Mouse (Mus musculus): Measurements from ENCODE around the gene Rac2. TPM values are rescaled to one million over a fixed set of nuclear protein-coding genes. Genes with fewer than 3 reads are reported as not detected.

The Rac2 gene
- polyA plus RNA-seq, 1 experiment from 2014 or later, result 2.9 TPM

GRCm38 (mm10) chr15:78542098-78542766 lies 30.4 kb downstream of the Rac2 start:
- H3K4me1 ChIP-seq, result peaks cover 37% of the 10 kb centered on the region
- no peak overlapping the region for H3K9ac ChIP-seq
- H3K4me2 ChIP-seq, result peak overlapping the region; percentile 10; the same call in 1 of the 2 replicates
- no peak overlapping the region for H3K4me3 ChIP-seq
- H3K9me3 ChIP-seq (replicated peaks), result no peaks in the 10 kb centered on the region
- no peaks in the 10 kb centered on the region for H3K36me3 ChIP-seq (ENCODE audit: poor library complexity, severe bottlenecking)
- WGBS, result 89% methylated on average over 3 of the region's 3 CpGs
- H3K27ac ChIP-seq, result peak overlapping the region; percentile 35
- no peak for ATAC-seq
- H3K27me3 ChIP-seq, result no peaks in the 10 kb centered on the region

GRCm38 (mm10) chr15:78541606-78542005 lies 31.0 kb downstream of the Rac2 start:
- H3K27me3 ChIP-seq, result no peaks in the 10 kb centered on the region
- H3K4me2 ChIP-seq, result 0 out of 2 replicates have a peak overlapping the region, but pooled peaks have one; percentile 10
- H3K9me3 ChIP-seq (replicated peaks), result no peaks in the 10 kb centered on the region
- peak overlapping the region; percentile 8; the same call in 1 of the 2 replicates for H3K9ac ChIP-seq
- WGBS, result 47% methylated on average over 3 of the region's 3 CpGs
- no peaks in the 10 kb centered on the region for H3K36me3 ChIP-seq (ENCODE audit: poor library complexity, severe bottlenecking)
- ATAC-seq, result peak; percentile 66
- no peak overlapping the region for H3K4me3 ChIP-seq
- peak overlapping the region; percentile 62 for H3K27ac ChIP-seq
- H3K4me1 ChIP-seq, result peaks cover 37% of the 10 kb centered on the region

GRCm38 (mm10) chr15:78541036-78541435 lies 31.5 kb downstream of the Rac2 start:
- Histone ChIP-seq H3K4me3 (no peak overlapping the region), H3K4me2 (no peak overlapping the region), H3K36me3 (ENCODE audit: poor library complexity, severe bottlenecking) (no peaks in the 10 kb centered on the region), H3K27ac (peak overlapping the region; percentile 62), H3K4me1 (peaks cover 37% of the 10 kb centered on the region), H3K27me3 (no peaks in the 10 kb centered on the region), H3K9ac (no peak overlapping the region), H3K9me3 (replicated peaks) (no peaks in the 10 kb centered on the region)
- ATAC-seq, result no peak
- 76% methylated on average over 3 of the region's 3 CpGs for WGBS

- Histone ChIP-seq H3K4me2 (no peak overlapping the region), H3K36me3 (ENCODE audit: poor library complexity, severe bottlenecking) (no peaks in the 10 kb centered on the region), H3K27ac (no peak overlapping the region), H3K4me1 (peaks cover 10% of the 10 kb centered on the region), H3K9ac (no peak overlapping the region; the same call in 1 of the 2 replicates), H3K27me3 (no peaks in the 10 kb centered on the region), H3K4me3 (no peak overlapping the region), H3K9me3 (replicated peaks) (no peaks in the 10 kb centered on the region)
- 47% methylated on average over 10 of the region's 10 CpGs for WGBS
- no peak for ATAC-seq
Measured at GRCm38 (mm10) chr15:78535723-78536421, 36.7 kb downstream of the Rac2 start.

GRCm38 (mm10) chr15:78533346-78533835 lies 39.2 kb downstream of the Rac2 start:
- Histone ChIP-seq H3K36me3 (ENCODE audit: poor library complexity, severe bottlenecking) (no peaks in the 10 kb centered on the region), H3K9me3 (replicated peaks) (no peaks in the 10 kb centered on the region), H3K4me1 (peaks cover 32% of the 10 kb centered on the region), H3K4me3 (no peak overlapping the region), H3K9ac (0 out of 2 replicates have a peak overlapping the region, but pooled peaks have one; percentile 3), H3K4me2 (no peak overlapping the region), H3K27me3 (no peaks in the 10 kb centered on the region), H3K27ac (no peak overlapping the region)
- no peak for ATAC-seq
- WGBS, result 83% methylated on average over 10 of the region's 10 CpGs

- H3K9me3 ChIP-seq (replicated peaks), result no peaks in the 10 kb centered on the region
- WGBS, result 78% methylated on average over 10 of the region's 10 CpGs
- no peaks in the 10 kb centered on the region for H3K36me3 ChIP-seq (ENCODE audit: poor library complexity, severe bottlenecking)
- no peak overlapping the region for H3K27ac ChIP-seq
- peaks cover 32% of the 10 kb centered on the region for H3K4me1 ChIP-seq
- no peak for ATAC-seq
- H3K9ac ChIP-seq, result 0 out of 2 replicates have a peak overlapping the region, but pooled peaks have one; percentile 3
- no peak overlapping the region for H3K4me2 ChIP-seq
- H3K27me3 ChIP-seq, result no peaks in the 10 kb centered on the region
- no peak overlapping the region for H3K4me3 ChIP-seq
Measured at GRCm38 (mm10) chr15:78532566-78533345, 39.8 kb downstream of the Rac2 start.

- H3K27me3 ChIP-seq, result no peaks in the 10 kb centered on the region
- H3K4me1 ChIP-seq, result peaks cover 32% of the 10 kb centered on the region
- no peaks in the 10 kb centered on the region for H3K36me3 ChIP-seq (ENCODE audit: poor library complexity, severe bottlenecking)
- H3K9me3 ChIP-seq (replicated peaks), result no peaks in the 10 kb centered on the region
- H3K27ac ChIP-seq, result peak overlapping the region; percentile 46; the same call in 1 of the 2 replicates
- H3K9ac ChIP-seq, result peak overlapping the region; percentile 66
- ATAC-seq, result peak; percentile 84
- peak overlapping the region; percentile 31 for H3K4me3 ChIP-seq
- under 1% methylated on average over 25 of the region's 25 CpGs for WGBS
- peak overlapping the region; percentile 60 for H3K4me2 ChIP-seq
Measured at GRCm38 (mm10) chr15:78531901-78532469, 40.6 kb downstream of the Rac2 start.

- Histone ChIP-seq H3K9ac (peak overlapping the region; percentile 66), H3K27ac (no peak overlapping the region), H3K4me1 (peaks cover 32% of the 10 kb centered on the region), H3K27me3 (no peaks in the 10 kb centered on the region), H3K4me2 (peak overlapping the region; percentile 60), H3K36me3 (ENCODE audit: poor library complexity, severe bottlenecking) (no peaks in the 10 kb centered on the region), H3K9me3 (replicated peaks) (no peaks in the 10 kb centered on the region), H3K4me3 (no peak overlapping the region)
- peak; percentile 1; the same call in 1 of the 2 replicates for ATAC-seq
- 73% methylated on average over 4 of the region's 4 CpGs for WGBS
Measured at GRCm38 (mm10) chr15:78531451-78531720, 41.2 kb downstream of the Rac2 start.

GRCm38 (mm10) chr15:78530671-78531450 lies 41.7 kb downstream of the Rac2 start, which contains the start of gene C1qtnf6:
Gene C1qtnf6 (minus strand): TSS chr15:78531416.
- peak within 1 kb of the TSS; percentile 66 for H3K9ac ChIP-seq
- no peak for ATAC-seq
- peak within 1 kb of the TSS; percentile 60 for H3K4me2 ChIP-seq
- 72% methylated on average over 17 of the region's 17 CpGs for WGBS
- H3K9me3 ChIP-seq (replicated peaks), result no peaks in the 10 kb centered on the region
- no peaks in the 10 kb centered on the region for H3K36me3 ChIP-seq (ENCODE audit: poor library complexity, severe bottlenecking)
- H3K27me3 ChIP-seq, result no peaks in the 10 kb centered on the region
- peak within 1 kb of the TSS; percentile 46; the same call in 1 of the 2 replicates for H3K27ac ChIP-seq
- H3K4me3 ChIP-seq, result peak within 1 kb of the TSS; percentile 31
- peaks cover 32% of the 10 kb centered on the region for H3K4me1 ChIP-seq

- Histone ChIP-seq H3K9me3 (replicated peaks) (no peaks in the 10 kb centered on the region), H3K4me2 (peak overlapping the region; percentile 60; the same call in 1 of the 2 replicates), H3K4me1 (peaks cover 32% of the 10 kb centered on the region), H3K27ac (no peak overlapping the region), H3K4me3 (no peak overlapping the region), H3K36me3 (ENCODE audit: poor library complexity, severe bottlenecking) (no peaks in the 10 kb centered on the region), H3K9ac (0 out of 2 replicates have a peak overlapping the region, but pooled peaks have one; percentile 66), H3K27me3 (no peaks in the 10 kb centered on the region)
- WGBS, result 73% methylated on average over 3 of the region's 3 CpGs
- no peak for ATAC-seq
Measured at GRCm38 (mm10) chr15:78530141-78530540, 42.4 kb downstream of the Rac2 start.

GRCm38 (mm10) chr15:78529428-78529990 lies 43.1 kb downstream of the Rac2 start:
- no peaks in the 10 kb centered on the region for H3K9me3 ChIP-seq (replicated peaks)
- peak overlapping the region; percentile 60 for H3K4me2 ChIP-seq
- H3K9ac ChIP-seq, result peak overlapping the region; percentile 66
- peaks cover 32% of the 10 kb centered on the region for H3K4me1 ChIP-seq
- H3K27me3 ChIP-seq, result no peaks in the 10 kb centered on the region
- no peak overlapping the region for H3K27ac ChIP-seq
- H3K4me3 ChIP-seq, result peak overlapping the region; percentile 33
- no peaks in the 10 kb centered on the region for H3K36me3 ChIP-seq (ENCODE audit: poor library complexity, severe bottlenecking)
- ATAC-seq, result peak; percentile 57
- WGBS, result 2% methylated on average over 11 of the region's 15 CpGs
